Mouse (Mus musculus) thymus, adult 2 months (tissue): ENCODE results near the gene Ank3.

Source experiments
- CTCF ChIP-seq: fragments of 200-500 bp; IDR thresholded peaks from 2 replicates; pipeline ENCODE4 v1.5.1; 2012; ENCODE audit warnings: mild to moderate bottlenecking, control low read depth, low read length, moderate library complexity, borderline replicate concordance; ENCODE audit not compliant: control insufficient read depth, poor library complexity, insufficient read depth; ENCODE audit errors: extremely low read depth
- POLR2A ChIP-seq: fragments of 200-500 bp; IDR thresholded peaks from 2 replicates; pipeline ENCODE4 v1.6.1; 2012; ENCODE audit warnings: mild to moderate bottlenecking, low read length, control low read depth, moderate library complexity; ENCODE audit not compliant: control insufficient read depth, poor library complexity, insufficient read depth; ENCODE audit errors: extremely low read depth

GRCm38 (mm10) chr10:69890389-69890985, 491.9 kb downstream of the Ank3 start:
- TF ChIP-seq CTCF: no peak
- no peak for TF ChIP-seq POLR2A
